Mouse (Mus musculus) cortical plate, adult 2 months (tissue): ENCODE data around the gene Man1c1.

ENCODE experiments used
- CTCF ChIP-seq: fragments of 200-500 bp; IDR thresholded peaks from 2 replicates; pipeline ENCODE4 v1.5.1; 2011; ENCODE audit warnings: mild to moderate bottlenecking, control low read depth, low read length; ENCODE audit not compliant: insufficient read depth; ENCODE audit errors: extremely low read depth
- POLR2A ChIP-seq: fragments of 200-500 bp; IDR thresholded peaks from 2 replicates; pipeline ENCODE4 v1.6.1; 2011; ENCODE audit warnings: mild to moderate bottlenecking, low read length, control low read depth; ENCODE audit not compliant: insufficient read depth; ENCODE audit errors: extremely low read depth

GRCm38 (mm10) chr4:134654391-134654790 lies 49.7 kb downstream of the Man1c1 start:
- TF ChIP-seq CTCF (no peak), POLR2A (no peak)
